Mouse (Mus musculus) lung, embryonic 14.5 days (tissue): ENCODE results near the gene Eme2. TPM values are rescaled to one million over a fixed set of nuclear protein-coding genes. Genes with fewer than 3 reads are reported as not detected.

Source experiments
- ATAC-seq: fragments of 200-750 bp; cut with Nextera tagmentation; 2 replicates; pipeline ENCODE4 v1.8.0; 2017; ENCODE audit warnings: mild to moderate bottlenecking, moderate TSS enrichment, moderate library complexity; ENCODE audit not compliant: insufficient read depth
- DNase-seq: peaks from one replicate; pipeline ENCODE4 v3.0.0-alpha.2; 2015
- H3K27ac ChIP-seq: fragments of 300-500 bp; sonication (generic); 2 replicates; pipeline ENCODE4 v1.5.1; 2014; ENCODE audit warnings: low read depth, mild to moderate bottlenecking, moderate library complexity
- H3K27me3 ChIP-seq: fragments of 300-500 bp; sonication (generic); 2 replicates; pipeline ENCODE4 v1.6.1; 2014; ENCODE audit warnings: low read length, control low read depth; ENCODE audit not compliant: insufficient read depth
- H3K36me3 ChIP-seq: fragments of 300-500 bp; sonication (generic); 2 replicates; pipeline ENCODE4 v1.6.1; 2014; ENCODE audit warnings: control low read depth; ENCODE audit not compliant: insufficient read depth
- H3K4me1 ChIP-seq: fragments of 300-500 bp; sonication (generic); 2 replicates; pipeline ENCODE4 v1.6.1; 2014; ENCODE audit warnings: antibody characterized with exemption, control low read depth; ENCODE audit not compliant: insufficient read depth
- H3K4me2 ChIP-seq: fragments of 300-500 bp; sonication (generic); 2 replicates; pipeline ENCODE4 v1.6.1; 2014; ENCODE audit warnings: mild to moderate bottlenecking
- H3K4me3 ChIP-seq: fragments of 300-500 bp; sonication (generic); 2 replicates; pipeline ENCODE4 v1.5.1; 2014; ENCODE audit warnings: low read depth, low read length
- H3K9ac ChIP-seq: fragments of 300-500 bp; sonication (generic); 2 replicates; pipeline ENCODE4 v1.6.1; 2014
- H3K9me3 ChIP-seq: fragments of 300-500 bp; sonication (generic); 2 replicates; pipeline ENCODE4 v1.6.1; 2016; ENCODE audit warnings: low read depth, low read length, control low read depth
- CTCF ChIP-seq: IDR thresholded peaks from 2 replicates; pipeline ENCODE4 v1.5.1; 2016; ENCODE audit warnings: antibody characterized with exemption, low read depth
- WGBS: fragments of 180-500 bp; shearing (Covaris S2); extraction: QIAGEN DNeasy Blood & Tissue Kit; methylation state at CpG from one replicate; pipeline ENCODE4 v1.1.7; 2014; 5-methylcytosine and 5-hydroxymethylcytosine counted together
- polyA plus RNA-seq: library from polyadenylated mRNA; unstranded; fragments of >200 nt; fragmentation: Nextera tagmentation; extraction: Ambion mirVana; gene quantifications from 2 replicates; pipeline ENCODE4 v1.2.1, GENCODE M21; 2014

Eme2 gene
- polyA plus RNA-seq, 1 experiment from 2014 or later, result 21.2 TPM

- DNase-seq (no peak), ATAC-seq (no peak)
- H3K4me1 ChIP-seq, result no peaks in the 10 kb centered on the region
- H3K4me2 ChIP-seq, result no peak overlapping the region
- H3K4me3 ChIP-seq, result no peak overlapping the region
- H3K9ac ChIP-seq, result no peak overlapping the region
- H3K36me3 ChIP-seq, result peaks cover 10% of the 10 kb centered on the region; the same call in 1 of the 2 replicates
- 83% methylated on average over 13 of the region's 13 CpGs for WGBS
- no peak overlapping the region for H3K27ac ChIP-seq
- H3K27me3 ChIP-seq, result 0 out of 2 replicates have a peak, but pooled peaks cover 1% of the 10 kb centered on the region
- no peaks in the 10 kb centered on the region for H3K9me3 ChIP-seq
- TF ChIP-seq CTCF, result no peak
These were observed 38.3 kb downstream of the Eme2 start for GRCm38 (mm10) chr17:24856589-24856988.

DNA sequence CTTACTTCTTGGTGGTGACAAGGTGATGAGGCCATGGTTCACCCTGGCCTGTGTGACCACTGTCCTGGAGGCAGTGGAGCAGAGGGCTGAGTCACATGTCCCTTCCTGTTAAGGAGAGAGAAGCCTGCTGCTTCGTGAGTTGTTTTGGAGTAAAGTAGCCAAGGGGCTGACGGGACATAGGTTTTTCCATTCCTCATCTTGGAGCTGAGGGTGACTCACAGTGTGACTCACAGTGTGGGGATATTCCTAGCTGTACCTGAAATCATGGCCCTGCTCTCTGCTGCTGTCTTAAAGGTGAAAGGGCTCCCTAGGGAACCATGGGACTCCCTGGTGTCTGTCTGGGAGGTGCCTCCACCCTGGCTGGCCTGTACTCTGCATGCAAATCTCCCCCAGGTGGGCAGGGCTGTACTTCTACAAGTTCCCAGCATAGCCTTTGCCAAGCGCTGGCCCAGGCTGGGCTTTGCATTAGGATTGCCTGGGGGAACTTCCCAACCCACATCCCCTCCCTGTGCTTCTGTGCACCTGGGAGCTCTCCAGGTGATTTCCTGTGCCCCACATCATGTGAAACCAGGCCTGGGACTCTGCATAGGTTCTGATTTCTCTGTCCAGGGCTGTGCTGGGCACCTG, 38.9 kb downstream of the Eme2 start:
- H3K27ac ChIP-seq, result no peak overlapping the region
- no peak overlapping the region for H3K9ac ChIP-seq
- TF ChIP-seq CTCF, result no peak
- DNase-seq, result no peak
- H3K4me1 ChIP-seq, result no peaks in the 10 kb centered on the region
- no peak for ATAC-seq
- no peak overlapping the region for H3K4me2 ChIP-seq
- H3K36me3 ChIP-seq, result 0 out of 2 replicates have a peak, but pooled peaks cover 3% of the 10 kb centered on the region
- no peak overlapping the region for H3K4me3 ChIP-seq
- H3K27me3 ChIP-seq, result 0 out of 2 replicates have a peak, but pooled peaks cover 6% of the 10 kb centered on the region
- 80% methylated on average over 3 of the region's 3 CpGs for WGBS
- no peaks in the 10 kb centered on the region for H3K9me3 ChIP-seq

DNA sequence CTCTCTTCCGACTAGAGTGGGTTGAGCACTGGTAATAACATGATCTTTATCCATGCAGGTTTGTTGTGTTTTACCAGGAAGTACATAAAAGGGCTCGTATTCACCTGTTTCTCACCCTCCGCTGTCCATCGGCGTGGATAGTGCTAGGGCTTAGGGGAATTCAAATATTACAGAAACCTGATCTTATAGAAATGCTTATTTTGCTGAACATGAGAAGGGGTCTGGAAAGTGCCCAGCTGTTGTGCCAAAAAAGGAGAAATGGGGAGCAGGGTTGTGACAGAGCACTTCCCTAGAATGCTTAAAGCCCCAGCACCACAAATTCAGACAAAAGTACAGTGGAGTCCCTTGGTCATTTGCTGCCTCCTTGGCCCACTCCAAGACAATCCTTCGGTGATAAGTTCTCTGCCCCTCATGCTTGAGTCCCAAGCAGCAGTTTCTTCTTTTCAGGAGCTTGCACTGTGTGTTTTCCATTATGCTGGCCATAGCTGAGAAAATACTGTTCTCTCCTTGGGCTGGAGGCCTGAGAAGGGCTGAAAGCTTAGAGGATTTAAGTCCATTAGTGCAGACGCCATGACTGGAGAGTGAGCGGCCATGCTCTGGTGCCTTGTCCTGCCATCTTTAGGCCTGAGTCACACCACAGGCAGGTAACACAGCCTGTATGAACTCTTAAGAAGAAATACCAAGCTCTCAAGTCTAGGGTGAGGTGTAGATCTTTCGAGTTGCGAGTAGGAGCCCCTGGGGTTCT, 43.3 kb downstream of the Eme2 start:
- H3K4me1 ChIP-seq, result 0 out of 2 replicates have a peak, but pooled peaks cover 7% of the 10 kb centered on the region
- 74% methylated on average over 10 of the region's 10 CpGs for WGBS
- TF ChIP-seq CTCF, result no peak
- H3K4me2 ChIP-seq, result peak overlapping the region; percentile 67
- DNase-seq (no peak), ATAC-seq (no peak)
- H3K9me3 ChIP-seq, result no peaks in the 10 kb centered on the region
- 0 out of 2 replicates have a peak, but pooled peaks cover 6% of the 10 kb centered on the region for H3K27me3 ChIP-seq
- H3K4me3 ChIP-seq, result peak overlapping the region; percentile 60
- H3K27ac ChIP-seq, result no peak overlapping the region
- no peak overlapping the region for H3K9ac ChIP-seq
- H3K36me3 ChIP-seq, result 0 out of 2 replicates have a peak, but pooled peaks cover 2% of the 10 kb centered on the region

- Histone ChIP-seq H3K4me1 (0 out of 2 replicates have a peak, but pooled peaks cover 7% of the 10 kb centered on the region), H3K9me3 (no peaks in the 10 kb centered on the region), H3K4me2 (peak overlapping the region; percentile 67), H3K27me3 (0 out of 2 replicates have a peak, but pooled peaks cover 6% of the 10 kb centered on the region), H3K4me3 (peak overlapping the region; percentile 60), H3K9ac (peak overlapping the region; percentile 62), H3K27ac (0 out of 2 replicates have a peak overlapping the region, but pooled peaks have one; percentile 18), H3K36me3 (0 out of 2 replicates have a peak, but pooled peaks cover 2% of the 10 kb centered on the region)
- no peak for TF ChIP-seq CTCF
- DNase-seq (no peak), ATAC-seq (no peak)
- WGBS, result 2% methylated on average over 20 of the region's 20 CpGs
These were observed 44.1 kb downstream of the Eme2 start for GRCm38 (mm10) chr17:24850773-24851127.

- no peak for TF ChIP-seq CTCF
- Histone ChIP-seq H3K36me3 (0 out of 2 replicates have a peak, but pooled peaks cover 2% of the 10 kb centered on the region), H3K4me3 (peak within 1 kb of the TSS; percentile 60), H3K27me3 (0 out of 2 replicates have a peak, but pooled peaks cover 6% of the 10 kb centered on the region), H3K4me2 (peak within 1 kb of the TSS; percentile 67), H3K27ac (peak within 1 kb of the TSS; percentile 89), H3K9me3 (no peaks in the 10 kb centered on the region), H3K9ac (peak within 1 kb of the TSS; percentile 66), H3K4me1 (0 out of 2 replicates have a peak, but pooled peaks cover 7% of the 10 kb centered on the region)
- peak; percentile 98 for DNase-seq
- under 1% methylated on average over 58 of the region's 58 CpGs for WGBS
- ATAC-seq, result peak; percentile 100
These were observed 44.7 kb downstream of the Eme2 start, which contains the start of gene Fahd1 for GRCm38 (mm10) chr17:24850065-24850772. Gene Fahd1, minus strand, starts transcription at chr17:24850364.

DNA sequence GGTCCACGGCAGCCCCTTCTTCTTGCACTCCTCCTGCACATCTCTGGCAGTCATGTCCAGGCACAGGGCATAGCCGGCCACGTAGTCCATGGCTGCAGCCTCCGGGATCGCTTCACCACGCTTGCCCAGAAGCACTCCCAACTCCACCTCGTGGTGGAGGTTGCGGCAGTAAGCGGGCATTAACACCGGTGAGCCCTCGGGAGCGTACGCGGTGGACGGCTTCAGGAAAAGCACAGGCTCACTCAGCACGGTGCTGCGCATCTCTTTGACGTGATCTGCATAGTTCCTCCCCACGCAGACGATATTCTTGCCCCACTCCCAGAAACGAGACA, 45.2 kb downstream of the Eme2 start:
- peak overlapping the region; percentile 89 for H3K27ac ChIP-seq
- H3K9me3 ChIP-seq, result no peaks in the 10 kb centered on the region
- no peak for DNase-seq
- H3K4me1 ChIP-seq, result 0 out of 2 replicates have a peak, but pooled peaks cover 7% of the 10 kb centered on the region
- H3K9ac ChIP-seq, result peak overlapping the region; percentile 66
- ATAC-seq, result peak; percentile 57
- H3K4me2 ChIP-seq, result peak overlapping the region; percentile 67
- H3K4me3 ChIP-seq, result peak overlapping the region; percentile 60
- TF ChIP-seq CTCF, result peak; percentile 61
- 0% methylated on average over 21 of the region's 21 CpGs for WGBS
- H3K36me3 ChIP-seq, result 0 out of 2 replicates have a peak, but pooled peaks cover 2% of the 10 kb centered on the region
- 0 out of 2 replicates have a peak, but pooled peaks cover 6% of the 10 kb centered on the region for H3K27me3 ChIP-seq
